Mouse (Mus musculus) neural tube, embryonic 10.5 days (tissue): Measurements from ENCODE around the gene Pear1.

ENCODE experiments used
- DNase-seq: peaks from one replicate; pipeline ENCODE4 v3.0.0-alpha.2; 2017; ENCODE audit warnings: low spot score; ENCODE audit errors: extremely low spot score

Gene Pear1

DNA sequence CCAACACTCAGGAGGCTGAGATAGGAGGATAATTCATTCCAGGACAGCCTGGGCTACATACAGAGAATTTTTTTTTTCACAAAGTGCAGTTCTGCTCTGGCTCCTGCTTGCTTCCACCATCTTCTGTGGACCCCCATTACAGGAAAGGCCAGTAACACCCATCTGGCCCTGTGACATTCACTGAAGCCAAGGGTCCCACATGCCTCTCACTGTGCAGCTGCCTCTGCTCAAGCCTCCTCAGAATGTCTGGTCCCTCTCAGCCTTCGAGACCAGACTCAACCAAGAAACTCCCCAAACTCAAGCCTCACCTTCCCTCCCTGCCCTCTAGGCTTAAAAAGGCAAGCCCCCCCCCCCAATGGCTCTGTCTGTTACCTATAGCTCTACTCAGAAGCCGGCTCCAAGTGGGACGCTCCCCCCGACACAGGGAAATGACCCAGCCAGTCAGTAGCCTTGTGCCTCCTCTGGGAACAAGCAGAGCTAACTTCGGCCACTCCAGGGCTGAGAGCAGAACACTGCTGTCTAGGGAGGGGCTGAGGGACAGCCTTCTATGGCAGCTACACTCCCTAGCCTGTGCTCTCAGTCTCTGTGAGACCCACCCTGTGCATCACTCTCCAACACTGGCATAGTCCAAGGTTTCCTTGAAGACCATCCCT, 58.3 kb downstream of the Pear1 start:
- no peak for DNase-seq

DNA sequence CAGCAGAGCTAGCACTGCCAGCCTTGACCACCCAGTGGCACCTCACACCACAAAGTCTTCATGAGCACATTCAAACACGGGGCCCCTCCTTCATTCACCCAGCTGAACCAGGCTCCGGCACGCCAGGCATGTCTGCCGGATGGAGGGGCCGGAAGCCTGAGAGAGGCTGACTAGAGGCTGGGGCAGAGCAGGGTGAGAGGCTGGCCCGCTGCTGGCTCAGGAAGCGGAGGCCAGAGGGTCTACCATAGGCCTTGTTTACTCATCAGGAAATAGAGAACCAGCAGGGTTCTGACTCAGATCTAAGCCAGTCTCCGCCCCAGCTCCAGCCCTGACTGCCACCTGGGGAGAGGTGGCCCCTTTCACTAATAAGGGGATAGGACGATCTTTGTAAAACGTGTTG, 59.0 kb downstream of the Pear1 start:
- peak; percentile 51 for DNase-seq

DNA sequence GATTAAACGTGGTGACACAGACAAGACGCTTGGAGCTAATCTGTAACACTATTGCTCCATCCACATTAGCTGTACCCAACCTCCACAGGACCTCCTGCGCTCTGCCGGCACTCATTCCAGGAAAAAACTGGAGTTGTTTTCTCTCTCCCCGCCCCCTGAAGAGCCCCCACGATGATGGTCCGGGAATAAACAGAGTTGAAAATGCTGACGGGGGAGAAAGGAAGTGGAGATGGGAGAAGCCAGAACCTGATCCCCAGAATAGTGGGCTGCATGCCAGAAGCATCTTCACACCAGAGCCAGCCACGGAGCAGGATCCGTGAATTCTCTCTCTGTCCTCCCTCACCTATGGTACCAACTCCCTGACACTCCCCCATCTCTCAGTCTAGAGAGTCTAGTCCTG, 59.6 kb downstream of the Pear1 start:
- no peak for DNase-seq

DNA sequence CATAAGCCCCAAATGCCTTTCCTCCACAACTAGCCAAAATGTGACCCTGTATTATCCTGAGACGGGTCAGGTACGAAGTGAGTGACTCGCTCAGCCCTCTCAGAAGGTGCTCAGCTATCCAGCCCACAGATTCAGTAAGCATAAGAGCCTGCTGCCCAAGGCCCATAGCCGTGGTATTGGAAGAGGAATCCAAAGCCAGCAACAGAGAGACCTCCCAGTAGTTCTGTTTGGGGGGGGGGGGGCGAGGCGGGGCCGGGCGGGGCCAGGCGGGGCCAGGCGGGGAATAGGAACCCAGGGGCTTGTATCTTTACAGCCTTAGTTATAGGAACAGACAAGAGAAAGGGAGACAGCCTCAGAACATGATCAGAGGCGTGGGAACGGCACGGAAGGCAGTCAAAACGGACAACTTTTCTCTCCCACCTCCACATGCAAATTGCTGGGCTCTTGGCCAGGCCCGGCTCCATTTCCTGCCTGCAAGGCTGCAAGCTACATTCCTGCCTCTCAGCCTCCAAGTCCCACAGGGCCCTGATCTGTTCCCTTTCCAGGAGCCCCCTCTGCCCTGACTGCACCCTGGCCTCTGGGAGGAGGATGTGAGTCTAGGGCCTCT, 60.3 kb downstream of the Pear1 start:
- no peak for DNase-seq

DNA sequence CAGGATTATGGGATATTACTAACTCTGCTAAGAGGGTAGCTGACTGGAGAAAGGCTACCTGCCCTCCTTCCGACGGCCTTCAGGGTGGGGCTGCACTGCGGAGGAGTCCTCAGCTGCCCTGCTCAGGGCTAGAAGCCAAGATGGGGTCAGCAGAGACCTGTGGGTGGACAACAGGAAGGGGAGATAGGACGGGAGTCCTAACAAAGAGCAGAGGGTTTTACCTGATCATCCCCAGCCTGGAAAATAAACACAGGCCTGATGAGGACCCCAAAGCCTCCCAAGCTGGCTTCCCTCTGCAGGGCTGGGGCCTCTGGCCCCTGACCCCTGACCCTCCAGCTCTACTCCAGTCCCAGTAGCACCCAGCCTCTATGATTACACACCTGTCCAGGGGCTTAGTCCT, 60.9 kb downstream of the Pear1 start:
- no peak for DNase-seq

DNA sequence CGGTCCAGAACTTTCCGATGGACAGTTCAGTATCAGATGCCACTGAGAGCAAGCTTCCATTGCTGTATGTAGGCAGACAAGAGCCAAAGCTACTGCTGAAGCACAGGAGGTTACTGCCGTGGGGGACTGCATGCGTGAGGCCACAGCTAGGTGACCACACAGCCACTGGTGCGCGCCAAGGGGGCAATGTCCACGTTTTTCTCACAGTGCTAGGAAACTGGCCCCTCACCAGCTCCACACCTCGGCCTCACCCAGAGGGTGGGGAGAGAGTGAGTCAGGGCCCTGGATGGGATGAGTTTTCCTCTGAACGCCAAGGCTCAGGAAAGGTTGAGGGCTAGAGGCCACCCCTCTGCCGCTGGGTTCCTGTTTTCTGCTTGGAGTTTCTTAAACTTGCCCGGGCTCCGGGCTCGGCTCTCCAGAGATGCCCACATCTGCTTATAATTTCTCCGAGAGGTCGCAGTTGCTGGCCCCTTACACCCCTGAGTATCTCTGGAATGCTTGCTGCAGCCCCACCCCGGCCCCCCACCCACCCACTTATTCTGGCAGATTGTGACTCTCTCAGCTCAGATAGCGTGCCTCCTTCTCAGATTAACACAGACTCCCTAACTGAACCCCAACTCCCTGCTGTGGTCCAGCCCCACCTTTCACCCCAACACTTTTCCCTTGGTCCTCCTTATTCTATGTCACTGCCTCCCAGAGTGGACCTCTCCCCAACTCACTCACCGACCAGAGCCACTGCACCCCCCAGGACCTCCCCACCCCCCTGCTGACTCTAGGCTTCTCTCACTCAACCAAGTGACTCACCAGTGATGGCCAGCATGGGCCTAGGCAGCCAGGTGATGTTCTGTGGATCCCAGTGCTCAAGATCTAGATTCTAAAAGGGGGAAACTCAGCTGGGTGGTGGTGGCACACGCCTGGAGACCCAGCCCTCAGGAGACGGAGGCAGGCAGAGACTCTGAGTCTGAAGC, 62.4 kb downstream of the Pear1 start:
- no peak for DNase-seq

DNA sequence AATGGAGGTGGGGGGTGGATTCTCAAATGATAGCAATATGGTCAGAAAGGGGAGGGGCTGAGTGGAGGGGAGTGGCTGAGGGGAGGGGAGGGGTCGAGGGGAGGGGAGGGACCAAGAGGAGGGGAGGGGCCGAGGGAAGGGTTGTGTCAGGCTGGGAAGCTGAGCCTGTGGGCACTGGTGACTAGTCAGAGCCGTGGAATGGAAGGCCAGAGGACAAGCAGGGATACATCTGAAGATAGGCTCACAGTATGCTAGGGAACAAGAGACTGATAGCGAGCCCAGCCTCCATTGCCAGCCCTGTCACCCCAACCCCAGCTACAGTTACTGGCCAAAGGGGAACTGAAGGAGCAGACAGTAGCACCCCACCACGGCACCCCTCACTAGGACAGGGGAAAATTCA, 65.5 kb downstream of the Pear1 start:
- DNase-seq = no peak

DNA sequence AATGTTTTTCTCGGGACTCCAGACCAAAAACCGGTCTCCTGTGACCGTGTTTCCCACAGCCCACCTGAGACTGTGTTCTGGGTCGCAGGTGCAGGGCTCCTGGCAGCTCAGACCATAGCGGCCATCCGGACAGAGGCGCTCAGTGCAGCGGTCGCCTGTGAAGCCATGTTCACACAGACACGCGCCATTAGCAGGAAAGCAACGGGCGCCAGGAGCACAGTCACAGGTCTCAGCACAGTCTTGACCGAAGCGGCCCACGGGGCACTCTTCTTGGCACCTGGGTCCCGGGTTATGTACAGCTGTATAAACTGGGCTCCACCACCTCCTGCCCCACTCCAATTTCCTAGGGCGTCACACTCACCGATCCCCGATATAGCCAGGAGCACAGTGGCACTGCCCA, 67.6 kb downstream of the Pear1 start:
- DNase-seq = no peak

DNA sequence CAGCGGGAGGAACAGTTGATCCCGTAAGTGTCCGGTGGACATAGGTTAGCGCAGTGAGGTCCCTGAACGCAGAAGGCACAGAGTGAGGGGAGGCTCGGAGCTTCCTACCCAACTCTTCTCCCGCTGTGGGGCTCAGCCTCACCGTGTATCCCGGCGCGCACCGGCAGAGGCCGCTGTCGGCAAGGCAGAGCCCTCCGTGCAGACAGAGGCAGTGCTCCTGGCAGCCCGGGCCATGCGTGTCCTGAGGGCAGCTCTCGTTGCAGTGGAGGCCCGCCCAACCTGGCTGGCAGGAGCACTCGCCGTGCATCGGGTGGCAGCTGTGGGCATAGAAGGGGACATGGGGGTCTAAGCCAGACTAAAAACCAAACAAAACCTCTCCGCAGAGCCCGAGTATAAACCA, 68.1 kb downstream of the Pear1 start:
- DNase-seq = peak; percentile 91

DNA sequence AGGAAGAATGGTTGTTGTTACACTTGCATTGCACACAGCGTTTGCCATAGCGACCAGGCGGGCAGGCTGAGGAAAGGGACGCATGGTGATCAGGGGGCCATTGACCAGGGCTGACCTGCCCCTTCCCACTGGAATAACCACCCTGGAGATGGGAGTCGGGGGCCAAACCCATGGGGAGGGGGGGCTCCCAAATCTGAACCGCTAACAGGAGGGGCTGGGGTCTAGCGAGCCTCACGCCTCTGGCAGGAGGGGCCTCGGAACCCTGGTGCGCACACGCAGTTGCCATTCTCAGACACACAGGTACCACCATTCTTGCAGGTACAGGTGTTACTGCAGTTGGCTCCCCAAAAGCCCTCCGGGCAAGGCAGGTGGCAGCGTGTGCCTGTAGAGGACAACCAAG, 70.3 kb downstream of the Pear1 start:
- DNase-seq = no peak

DNA sequence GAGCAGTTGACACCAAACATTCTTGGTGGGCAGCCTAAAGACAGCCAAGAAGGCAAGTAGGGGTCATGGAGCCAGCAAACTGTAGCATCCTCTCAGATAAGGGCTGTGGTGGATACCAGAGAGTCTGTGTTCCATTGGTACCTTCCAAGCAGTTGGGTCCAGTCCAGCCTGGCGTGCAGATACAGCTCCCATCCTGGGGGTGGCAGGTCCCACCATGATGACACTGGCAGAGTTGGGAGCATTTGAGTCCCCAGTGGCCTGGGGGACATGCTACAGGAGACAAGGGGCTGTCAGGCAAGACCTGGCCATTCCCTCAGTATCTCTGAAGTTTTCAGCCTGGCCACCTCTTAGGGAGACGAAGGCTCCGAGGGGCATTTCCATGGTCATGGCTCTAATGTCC, 71.5 kb downstream of the Pear1 start:
- no peak for DNase-seq

DNA sequence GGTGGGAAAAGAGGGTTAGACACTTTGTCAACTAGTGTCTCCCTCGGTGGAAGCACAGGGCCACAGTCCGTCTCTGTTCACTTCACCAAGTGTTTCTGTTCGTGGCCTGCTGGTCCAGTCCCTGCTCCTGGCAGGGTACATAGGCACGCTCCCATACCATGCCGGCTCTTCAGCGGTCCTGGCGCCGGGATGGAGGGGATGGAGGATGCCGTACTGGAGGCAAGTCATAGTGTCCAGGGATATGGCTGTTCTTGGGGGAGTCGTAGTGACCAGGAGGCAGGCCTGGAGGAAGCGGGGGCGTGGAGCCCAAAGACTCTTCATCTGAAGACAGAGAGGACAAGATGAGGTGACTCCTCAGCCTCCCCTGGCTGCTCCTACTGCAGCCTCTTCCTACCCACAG, 74.1 kb downstream of the Pear1 start:
- no peak for DNase-seq

DNA sequence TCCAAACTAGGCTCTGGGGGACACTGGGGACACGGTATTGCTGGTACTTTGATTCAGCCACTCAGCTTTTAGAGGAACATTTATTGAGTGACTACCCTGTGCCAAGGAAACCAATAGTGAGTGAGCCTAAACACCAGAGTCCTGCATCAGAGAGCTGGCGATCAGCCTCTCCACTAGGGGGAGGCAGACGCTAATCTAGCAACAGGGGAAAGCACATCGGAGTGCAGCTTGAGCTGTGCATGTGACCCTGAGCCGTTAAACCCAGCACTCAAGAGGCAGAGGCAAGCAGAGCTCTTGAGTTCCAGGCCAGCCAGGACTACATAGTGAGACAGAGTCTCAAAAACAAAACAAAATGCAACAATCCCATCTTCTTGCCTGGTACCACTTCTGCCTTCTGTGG, 75.1 kb downstream of the Pear1 start:
- no peak for DNase-seq

DNA sequence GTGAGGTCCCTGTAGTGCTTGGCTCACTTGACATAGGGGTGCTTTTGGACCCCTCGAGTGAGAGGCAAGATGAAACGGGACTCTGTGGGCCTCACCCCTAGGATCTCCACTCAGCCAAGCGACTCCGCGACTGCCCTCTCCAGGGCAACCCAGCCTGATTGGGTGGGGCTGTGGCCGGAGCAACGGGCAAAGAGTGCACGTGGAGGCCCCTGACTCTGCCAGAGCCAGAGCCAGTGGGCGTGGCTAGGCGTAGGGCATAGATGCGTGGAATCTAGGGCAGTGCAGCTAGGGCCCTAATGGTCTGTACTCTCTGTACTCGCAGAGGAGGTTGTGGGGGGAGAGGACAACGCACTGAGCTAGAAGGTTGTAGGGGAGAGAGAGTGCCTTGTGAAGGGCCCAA, 75.7 kb downstream of the Pear1 start, which contains the start of gene Lrrc71:
Gene Lrrc71 (minus strand): TSS at position 195 of the 400 bp plus-strand sequence.
- DNase-seq = no peak

DNA sequence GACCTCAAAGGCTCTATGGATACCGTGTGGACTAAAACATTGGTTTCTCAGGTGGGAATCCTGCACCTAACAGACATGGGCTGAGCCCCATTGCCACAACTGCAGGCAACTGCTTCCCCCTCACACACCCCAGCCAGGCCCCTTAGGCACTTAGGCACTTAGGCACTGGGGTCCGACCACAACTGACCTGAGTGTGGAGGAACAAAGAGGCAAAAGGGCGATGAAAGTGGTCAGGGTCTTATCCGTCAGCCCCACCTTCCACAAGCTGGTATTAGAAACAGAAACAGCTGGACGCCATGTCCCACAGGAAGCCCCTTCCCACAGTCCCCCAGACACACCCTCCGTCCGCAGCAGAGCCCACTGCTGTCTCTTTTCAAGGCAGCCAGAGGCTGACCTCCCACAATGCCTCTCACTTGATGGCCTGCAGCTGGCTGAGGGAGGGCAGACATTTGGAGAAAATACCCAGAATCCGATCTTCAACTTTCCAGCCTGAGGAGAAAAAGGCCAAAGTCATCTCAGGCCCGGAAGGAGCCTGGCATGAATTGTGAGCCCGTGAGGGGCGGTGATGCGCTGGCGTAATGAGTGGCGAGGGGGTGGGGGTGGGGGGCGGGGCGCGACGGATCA, 79.0 kb downstream of the Pear1 start:
- DNase-seq = no peak

DNA sequence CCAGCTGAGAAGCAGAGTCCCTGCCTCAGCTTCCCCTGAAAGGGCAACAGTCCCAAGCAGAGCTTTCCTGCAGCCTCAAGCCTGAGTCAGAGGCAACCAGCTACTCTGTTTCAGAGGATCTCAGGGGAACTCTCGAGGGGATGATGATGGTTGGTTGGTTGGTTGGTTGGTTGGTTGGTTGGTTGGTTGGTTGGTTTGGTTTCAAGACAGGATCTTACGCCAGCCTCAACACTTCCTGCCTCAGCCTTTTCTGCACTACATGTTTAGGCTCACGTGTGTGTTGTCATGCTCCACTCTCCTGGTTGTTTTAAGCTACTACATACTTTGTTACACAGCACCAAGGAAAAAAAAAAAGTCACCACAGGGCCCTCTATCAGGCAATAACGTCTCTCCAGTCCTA, 80.2 kb downstream of the Pear1 start:
- DNase-seq = no peak

DNA sequence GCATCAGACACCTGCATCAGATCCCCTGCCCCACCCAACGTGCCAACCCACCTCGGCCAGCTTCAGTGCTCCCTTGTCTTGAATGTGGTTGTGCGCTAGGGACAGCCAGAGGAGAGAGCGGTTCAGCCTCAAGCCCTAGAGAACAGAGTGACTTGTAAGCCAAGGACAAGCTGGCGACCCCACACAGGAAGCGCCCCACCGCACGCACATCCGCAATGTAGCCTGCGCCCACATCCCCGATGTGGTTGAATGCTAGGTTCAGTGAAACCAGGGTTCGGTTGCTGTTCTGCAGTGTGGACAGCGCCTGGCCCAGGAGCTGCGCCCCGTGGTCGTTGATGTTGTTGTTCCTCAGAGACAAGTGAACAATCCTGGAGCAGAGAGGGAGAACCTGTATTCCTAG, 81.4 kb downstream of the Pear1 start:
- no peak for DNase-seq

DNA sequence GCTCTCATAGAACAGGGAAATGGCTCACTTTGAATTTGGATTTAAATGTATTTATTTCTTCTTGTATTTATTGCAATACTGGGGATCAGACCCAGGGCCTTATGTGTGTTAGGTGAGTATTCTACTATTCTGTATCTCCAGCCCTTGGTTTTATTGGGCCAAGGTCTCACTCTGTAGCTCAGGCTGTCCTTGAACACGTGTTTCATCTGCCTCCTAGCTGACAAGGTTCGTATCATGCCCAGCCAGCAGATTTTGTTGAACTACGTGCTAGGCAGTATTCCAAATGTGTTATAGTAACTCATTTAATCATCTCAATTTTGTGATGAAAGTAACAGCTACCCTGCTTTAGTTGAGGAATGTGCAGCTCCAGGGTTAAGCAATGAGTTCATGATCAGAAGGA, 82.1 kb downstream of the Pear1 start:
- DNase-seq = no peak

DNA sequence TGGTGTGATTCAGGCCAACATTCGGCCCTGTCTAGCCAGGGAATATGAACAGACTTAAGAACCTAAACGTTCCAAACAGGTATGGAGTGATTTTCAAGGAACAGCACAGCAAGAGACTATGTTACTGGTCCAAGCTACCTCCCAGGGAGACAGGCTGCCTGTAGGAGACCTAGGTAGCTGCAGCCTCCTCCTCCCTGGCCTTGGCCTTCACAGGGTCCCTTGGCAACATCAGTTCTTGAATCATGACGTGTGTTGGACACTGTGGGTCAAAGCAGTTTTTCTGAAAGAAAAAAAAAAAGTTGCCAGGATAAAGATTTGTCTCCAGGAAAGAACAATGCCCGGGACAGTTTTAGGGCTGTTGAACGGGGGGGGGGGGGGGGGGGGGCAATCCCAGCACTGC, 85.2 kb downstream of the Pear1 start:
- DNase-seq = no peak

DNA sequence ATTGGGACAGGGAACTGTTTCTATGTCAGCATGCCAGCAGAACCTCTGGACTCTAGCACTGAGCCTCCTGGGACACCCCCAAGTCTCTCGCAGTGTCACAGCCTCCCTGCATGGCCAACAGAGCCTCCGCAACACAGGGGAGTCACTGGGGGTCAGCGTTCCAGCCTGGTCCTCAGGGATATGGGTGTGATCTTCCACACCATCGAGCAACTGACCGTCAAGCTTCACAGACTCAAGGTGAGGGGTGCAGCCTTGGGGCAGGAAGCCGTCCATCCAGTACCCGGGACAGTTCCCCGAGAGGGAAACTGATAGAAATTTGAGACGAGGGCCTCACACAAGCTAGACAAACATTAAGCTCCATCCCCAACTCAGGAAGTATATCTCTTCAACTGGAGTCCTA, 88.8 kb downstream of the Pear1 start:
- DNase-seq = no peak

DNA sequence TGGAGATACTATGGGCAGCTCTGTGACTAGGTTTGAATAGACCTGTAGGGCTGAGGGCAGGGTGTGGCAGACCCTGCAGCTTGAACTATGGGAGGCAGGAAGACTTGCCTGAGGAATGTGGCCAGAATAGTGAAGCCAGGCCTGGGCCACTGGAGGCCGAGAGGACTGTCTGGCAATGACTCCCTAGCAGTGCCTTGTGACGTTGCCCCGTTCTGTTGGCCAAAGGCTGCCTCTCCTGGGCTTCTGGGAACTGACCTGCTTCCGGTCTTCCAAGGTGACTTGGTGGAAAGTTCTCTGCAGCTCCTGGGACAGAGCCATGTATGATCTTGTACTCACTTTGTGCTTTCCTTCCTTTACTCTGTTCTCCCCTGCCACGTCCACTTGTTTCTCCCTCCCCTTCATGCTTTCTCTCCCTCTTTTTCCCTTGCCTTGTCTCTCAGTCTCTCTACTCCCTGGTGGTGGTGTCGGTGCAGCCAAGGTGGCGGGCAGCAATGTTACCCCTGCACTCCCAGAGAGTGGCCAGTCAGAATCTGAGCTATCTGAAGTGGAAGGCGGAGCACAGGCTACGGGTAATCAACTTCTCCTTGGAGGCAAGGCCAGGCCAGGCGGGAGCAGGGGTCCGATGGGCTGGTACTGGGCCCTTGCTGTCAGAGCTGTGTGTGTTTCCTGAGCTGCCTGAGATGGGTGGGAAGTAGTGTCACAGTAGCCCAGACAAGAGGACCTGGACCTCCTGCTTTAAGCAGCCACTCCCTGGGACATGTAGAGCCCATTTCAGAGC, 89.9 kb downstream of the Pear1 start:
- no peak for DNase-seq
